Mouse (Mus musculus): ENCODE measurements around the gene Arl6ip5. TPM values are rescaled to one million over a fixed set of nuclear protein-coding genes. Genes with fewer than 3 reads are reported as not detected.
"Not testable (repeated sequence)": the region's sequence is repeated elsewhere in the genome, so short reads cannot be mapped to it uniquely, and the experiment has no call there.

Arl6ip5 gene
- polyA plus RNA-seq, 1 experiment from 2014 or later = 34.7 TPM

GRCm38 (mm10) chr6:97227067-97227847 lies 16.8 kb downstream of the Arl6ip5 start:
- Histone ChIP-seq H3K27me3 (replicated peaks; ENCODE audit: low read depth, poor library complexity, severe bottlenecking) (no peaks in the 10 kb centered on the region), H3K4me1 (peaks cover 10% of the 10 kb centered on the region), H3K9me3 (no peaks in the 10 kb centered on the region), H3K36me3 (replicated peaks) (peaks cover 25% of the 10 kb centered on the region), H3K4me3 (no peak overlapping the region), H3K27ac (replicated peaks) (no peak overlapping the region)
- no peak for DNase-seq (ENCODE audit: low spot score)
- 93% methylated on average over 9 of the region's 9 CpGs for WGBS

- H3K27ac ChIP-seq (replicated peaks) = no peak overlapping the region
- peaks cover 7% of the 10 kb centered on the region; the same call in 1 of the 2 replicates for H3K9me3 ChIP-seq
- no peak for DNase-seq (ENCODE audit: low spot score)
- 86% methylated on average over 7 of the region's 7 CpGs for WGBS
- no peaks in the 10 kb centered on the region for H3K4me1 ChIP-seq
- no peaks in the 10 kb centered on the region for H3K27me3 ChIP-seq (replicated peaks; ENCODE audit: low read depth, poor library complexity, severe bottlenecking)
- peaks cover 19% of the 10 kb centered on the region for H3K36me3 ChIP-seq (replicated peaks)
- H3K4me3 ChIP-seq = no peak overlapping the region
Observed at GRCm38 (mm10) chr6:97234911-97235668, 24.6 kb downstream of the Arl6ip5 start.

DNA sequence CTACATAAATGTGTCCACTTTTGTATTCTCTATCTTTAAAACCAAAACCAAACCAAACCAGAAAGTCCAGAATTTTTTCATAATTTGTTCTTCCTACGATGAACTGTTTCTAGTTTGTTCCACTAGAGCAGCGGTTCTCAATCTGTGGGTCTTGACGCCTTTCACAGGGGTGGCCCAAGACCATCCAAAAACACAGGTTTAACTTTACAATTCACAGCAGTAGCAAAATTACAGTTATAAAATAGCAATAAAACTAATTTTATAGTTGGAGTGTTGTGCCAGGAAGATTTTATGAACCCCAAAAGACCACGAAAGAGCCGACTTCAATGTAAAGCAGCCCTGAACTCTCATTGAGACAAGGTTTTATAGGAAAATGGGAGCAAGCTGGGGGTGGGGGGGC lies 25.6 kb downstream of the Arl6ip5 start:
- no peak overlapping the region for H3K27ac ChIP-seq (replicated peaks)
- H3K4me1 ChIP-seq = no peaks in the 10 kb centered on the region
- H3K9me3 ChIP-seq = peaks cover 7% of the 10 kb centered on the region; the same call in 1 of the 2 replicates
- H3K4me3 ChIP-seq = no peak overlapping the region
- H3K27me3 ChIP-seq (replicated peaks; ENCODE audit: low read depth, poor library complexity, severe bottlenecking) = no peaks in the 10 kb centered on the region
- peaks cover 12% of the 10 kb centered on the region for H3K36me3 ChIP-seq (replicated peaks)
- no peak for DNase-seq (ENCODE audit: low spot score)
- WGBS = 95% methylated on average over 5 of the region's 5 CpGs

DNA sequence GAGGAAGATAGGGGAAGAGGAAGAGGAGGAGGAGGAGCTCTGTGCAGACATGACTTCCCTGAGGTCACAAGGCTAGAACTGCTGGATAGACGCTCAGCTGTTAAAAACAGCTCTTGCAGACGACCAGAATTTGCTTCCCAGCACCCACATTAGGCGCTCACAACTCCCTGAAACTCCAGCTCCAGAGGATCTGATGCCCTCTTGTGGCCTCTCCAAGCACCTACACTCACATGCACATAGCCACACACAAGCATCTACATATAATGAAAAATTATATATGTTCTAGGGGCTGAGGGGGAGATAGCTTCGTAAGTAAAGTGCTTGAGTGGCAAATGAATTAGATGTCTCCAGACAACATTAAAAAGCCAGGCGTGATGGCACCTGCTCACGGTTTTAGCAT lies 28.9 kb downstream of the Arl6ip5 start:
- Histone ChIP-seq H3K9me3 (peaks cover 7% of the 10 kb centered on the region; the same call in 1 of the 2 replicates), H3K27ac (replicated peaks) (no peak overlapping the region), H3K4me1 (no peaks in the 10 kb centered on the region), H3K27me3 (replicated peaks; ENCODE audit: low read depth, poor library complexity, severe bottlenecking) (no peaks in the 10 kb centered on the region), H3K4me3 (no peak overlapping the region), H3K36me3 (replicated peaks) (no peaks in the 10 kb centered on the region; the same call in 1 of the 2 replicates)
- no peak for DNase-seq (ENCODE audit: low spot score)
- 93% methylated on average over 6 of the region's 6 CpGs for WGBS

- no peak overlapping the region for H3K4me3 ChIP-seq
- no peaks in the 10 kb centered on the region for H3K27me3 ChIP-seq (replicated peaks; ENCODE audit: low read depth, poor library complexity, severe bottlenecking)
- H3K9me3 ChIP-seq = peaks cover 7% of the 10 kb centered on the region; the same call in 1 of the 2 replicates
- WGBS = 71% methylated on average over 5 of the region's 5 CpGs
- DNase-seq (ENCODE audit: low spot score) = no peak
- no peaks in the 10 kb centered on the region for H3K4me1 ChIP-seq
- no peaks in the 10 kb centered on the region; the same call in 1 of the 2 replicates for H3K36me3 ChIP-seq (replicated peaks)
- H3K27ac ChIP-seq (replicated peaks) = no peak overlapping the region
Observed at GRCm38 (mm10) chr6:97240092-97240491, 29.6 kb downstream of the Arl6ip5 start.

GRCm38 (mm10) chr6:97242522-97242921 lies 32.0 kb downstream of the Arl6ip5 start:
- H3K4me1 ChIP-seq = no peaks in the 10 kb centered on the region
- no peak overlapping the region for H3K4me3 ChIP-seq
- H3K36me3 ChIP-seq (replicated peaks) = no peaks in the 10 kb centered on the region
- H3K27me3 ChIP-seq (replicated peaks; ENCODE audit: low read depth, poor library complexity, severe bottlenecking) = no peaks in the 10 kb centered on the region
- H3K9me3 ChIP-seq = peaks cover 5% of the 10 kb centered on the region; the same call in 1 of the 2 replicates
- no peak for DNase-seq (ENCODE audit: low spot score)
- 89% methylated on average over 4 of the region's 4 CpGs for WGBS
- H3K27ac ChIP-seq (replicated peaks) = no peak overlapping the region

GRCm38 (mm10) chr6:97245200-97245599 lies 34.7 kb downstream of the Arl6ip5 start:
- Histone ChIP-seq H3K36me3 (replicated peaks) (no peaks in the 10 kb centered on the region), H3K4me3 (no peak overlapping the region), H3K4me1 (no peaks in the 10 kb centered on the region), H3K9me3 (no peaks in the 10 kb centered on the region), H3K27ac (replicated peaks) (no peak overlapping the region), H3K27me3 (replicated peaks; ENCODE audit: low read depth, poor library complexity, severe bottlenecking) (no peaks in the 10 kb centered on the region)
- no peak for DNase-seq (ENCODE audit: low spot score)

- H3K4me1 ChIP-seq = 0 out of 2 replicates have a peak, but pooled peaks cover 8% of the 10 kb centered on the region
- no peak overlapping the region for H3K4me3 ChIP-seq
- H3K27ac ChIP-seq (replicated peaks) = no peak overlapping the region
- no peaks in the 10 kb centered on the region for H3K36me3 ChIP-seq (replicated peaks)
- no peaks in the 10 kb centered on the region for H3K27me3 ChIP-seq (replicated peaks; ENCODE audit: low read depth, poor library complexity, severe bottlenecking)
- 48% methylated on average over 6 of the region's 6 CpGs for WGBS
- DNase-seq (ENCODE audit: low spot score) = peak; percentile 47
- H3K9me3 ChIP-seq = no peaks in the 10 kb centered on the region
Observed at GRCm38 (mm10) chr6:97250966-97251365, 40.5 kb downstream of the Arl6ip5 start.

- Histone ChIP-seq H3K4me1 (0 out of 2 replicates have a peak, but pooled peaks cover 8% of the 10 kb centered on the region), H3K36me3 (replicated peaks) (no peaks in the 10 kb centered on the region), H3K27ac (replicated peaks) (no peak overlapping the region), H3K9me3 (no peaks in the 10 kb centered on the region), H3K4me3 (no peak overlapping the region), H3K27me3 (replicated peaks; ENCODE audit: low read depth, poor library complexity, severe bottlenecking) (no peaks in the 10 kb centered on the region)
- 78% methylated on average over 5 of the region's 5 CpGs for WGBS
- no peak for DNase-seq (ENCODE audit: low spot score)
Observed at GRCm38 (mm10) chr6:97252086-97252485, 41.6 kb downstream of the Arl6ip5 start.

DNA sequence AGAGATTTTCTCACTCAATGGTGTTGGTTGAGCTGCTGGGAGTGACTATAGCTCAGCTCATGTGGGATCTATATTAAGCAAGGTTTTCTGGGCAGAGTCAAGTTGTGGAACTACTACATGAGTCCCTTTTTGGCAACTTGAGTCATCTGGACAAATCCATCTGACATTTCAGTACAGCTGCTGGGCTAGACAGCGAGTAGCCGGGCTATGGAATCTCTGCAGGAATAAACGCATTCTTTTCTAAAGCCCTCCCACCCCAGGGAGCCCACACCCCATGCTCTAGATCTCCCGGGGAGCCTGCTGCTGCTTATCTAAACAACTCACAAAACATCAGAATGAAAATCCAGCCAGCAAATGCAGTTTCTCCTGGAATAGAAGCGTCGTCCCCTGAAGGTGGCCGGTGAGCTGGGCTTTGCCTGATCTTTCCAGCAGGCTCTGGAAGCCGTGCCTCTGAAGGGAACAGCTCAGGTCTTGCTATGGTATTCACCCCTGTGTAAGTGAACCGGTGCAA lies 42.3 kb downstream of the Arl6ip5 start, which contains the start of gene Lmod3:
Lmod3 (minus strand) TSS at position 49 of the 511 bp plus-strand sequence.
- Histone ChIP-seq H3K4me1 (0 out of 2 replicates have a peak, but pooled peaks cover 8% of the 10 kb centered on the region), H3K9me3 (no peaks in the 10 kb centered on the region), H3K27me3 (replicated peaks; ENCODE audit: low read depth, poor library complexity, severe bottlenecking) (no peaks in the 10 kb centered on the region), H3K4me3 (no peak within 1 kb of the TSS), H3K36me3 (replicated peaks) (no peaks in the 10 kb centered on the region), H3K27ac (replicated peaks) (no peak within 1 kb of the TSS)
- DNase-seq (ENCODE audit: low spot score) = no peak
- WGBS = 35% methylated on average over 9 of the region's 9 CpGs

DNA sequence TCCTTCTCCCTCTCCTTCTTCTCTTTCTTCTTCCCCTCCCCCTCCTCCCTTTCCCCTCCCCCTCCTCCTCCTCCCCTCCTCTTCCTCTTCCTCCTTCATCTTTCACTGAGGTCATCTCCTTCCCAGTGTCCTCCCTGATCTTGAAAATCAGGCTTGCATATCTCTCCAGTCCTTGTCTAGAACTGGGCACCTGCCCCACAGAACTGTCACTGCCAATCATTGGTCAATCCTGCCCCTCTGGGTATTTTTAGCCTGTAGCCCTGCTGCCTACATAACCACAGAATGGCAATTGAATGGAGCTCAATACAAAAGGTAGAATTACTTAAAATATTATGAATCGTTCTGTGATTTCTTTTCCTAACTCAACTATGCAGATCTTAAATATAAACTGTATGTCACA lies 48.0 kb downstream of the Arl6ip5 start:
- Histone ChIP-seq H3K27ac (replicated peaks) (no peak overlapping the region), H3K27me3 (replicated peaks; ENCODE audit: low read depth, poor library complexity, severe bottlenecking) (no peaks in the 10 kb centered on the region), H3K4me1 (no peaks in the 10 kb centered on the region), H3K9me3 (no peaks in the 10 kb centered on the region), H3K36me3 (replicated peaks) (no peaks in the 10 kb centered on the region), H3K4me3 (no peak overlapping the region)
- DNase-seq (ENCODE audit: low spot score) = no peak
- 92% methylated on average over 1 of the region's 1 CpGs for WGBS

GRCm38 (mm10) chr6:97259926-97260325 lies 49.4 kb downstream of the Arl6ip5 start:
- not testable (repeated sequence) for DNase-seq (ENCODE audit: low spot score)
- 86% methylated on average over 2 of the region's 2 CpGs for WGBS

More at GRCm38 (mm10) chr6:97259926-97260325, 49.4 kb downstream of the Arl6ip5 start:
- H3K4me3 ChIP-seq; H3K36me3 ChIP-seq (replicated peaks); H3K4me1 ChIP-seq; H3K9me3 ChIP-seq; H3K27me3 ChIP-seq (replicated peaks; ENCODE audit: low read depth, poor library complexity, severe bottlenecking); H3K27ac ChIP-seq (replicated peaks): not testable (repeated sequence)

All from embryonic facial prominence, embryonic 10.5 days (tissue).